Mouse (Mus musculus) forebrain, embryonic 10.5 days (tissue): ENCODE measurements around the gene Sulf2. TPM values are rescaled to one million over a fixed set of nuclear protein-coding genes. Genes with fewer than 3 reads are reported as not detected.

Source experiments
- DNase-seq: peaks from one replicate; pipeline ENCODE4 v3.0.0-alpha.2; 2017; ENCODE audit warnings: low spot score; ENCODE audit errors: extremely low spot score
- H3K27ac ChIP-seq: fragments of 300-500 bp; sonication (generic); 2 replicates; pipeline ENCODE4 v1.5.1; 2016; ENCODE audit warnings: mild to moderate bottlenecking
- H3K27me3 ChIP-seq: fragments of 300-500 bp; sonication (generic); 2 replicates; pipeline ENCODE4 v1.6.1; 2016; ENCODE audit warnings: mild to moderate bottlenecking; ENCODE audit not compliant: poor library complexity, severe bottlenecking
- H3K36me3 ChIP-seq: fragments of 300-500 bp; sonication (generic); replicated peaks from 2 replicates; pipeline ENCODE4 v1.6.1; 2016; ENCODE audit warnings: mild to moderate bottlenecking, moderate library complexity
- H3K4me1 ChIP-seq: fragments of 300-500 bp; sonication (generic); 2 replicates; pipeline ENCODE4 v1.6.1; 2016
- H3K4me3 ChIP-seq: fragments of 300-500 bp; sonication (generic); 2 replicates; pipeline ENCODE4 v1.5.1; 2016; ENCODE audit warnings: mild to moderate bottlenecking, moderate library complexity
- H3K9me3 ChIP-seq: fragments of 300-500 bp; sonication (generic); 2 replicates; pipeline ENCODE4 v1.6.1; 2016; ENCODE audit warnings: mild to moderate bottlenecking, moderate library complexity
- WGBS: fragments of 180-500 bp; shearing (Covaris S2); methylation state at CpG from one replicate; pipeline ENCODE4 v1.1.7; 2016; 5-methylcytosine and 5-hydroxymethylcytosine counted together
- polyA plus RNA-seq: library from polyadenylated mRNA; unstranded; fragments of >200 nt; fragmentation: Nextera tagmentation; extraction: Ambion mirVana; gene quantifications from 2 replicates; pipeline ENCODE4 v1.2.1, GENCODE M21; 2016

Sulf2 gene
- polyA plus RNA-seq, 1 experiment from 2014 or later: 71.1 TPM

- H3K4me1 ChIP-seq: peaks cover 8% of the 10 kb centered on the region
- peaks cover 95% of the 10 kb centered on the region for H3K36me3 ChIP-seq
- no peaks in the 10 kb centered on the region for H3K27me3 ChIP-seq
- no peaks in the 10 kb centered on the region for H3K9me3 ChIP-seq
- H3K4me3 ChIP-seq: no peak overlapping the region
- 95% methylated on average over 7 of the region's 7 CpGs for WGBS
- DNase-seq: no peak
- no peak overlapping the region for H3K27ac ChIP-seq
Observed at GRCm38 (mm10) chr2:166069738-166070137, 85.7 kb downstream of the Sulf2 start.

GRCm38 (mm10) chr2:166069164-166069563, 86.3 kb downstream of the Sulf2 start:
- H3K9me3 ChIP-seq: no peaks in the 10 kb centered on the region
- H3K4me3 ChIP-seq: no peak overlapping the region
- H3K27me3 ChIP-seq: no peaks in the 10 kb centered on the region
- no peak overlapping the region for H3K27ac ChIP-seq
- H3K4me1 ChIP-seq: peaks cover 2% of the 10 kb centered on the region; the same call in 1 of the 2 replicates
- no peak for DNase-seq
- peaks cover 95% of the 10 kb centered on the region for H3K36me3 ChIP-seq
- 85% methylated on average over 5 of the region's 5 CpGs for WGBS

- WGBS: 90% methylated on average over 9 of the region's 9 CpGs
- Histone ChIP-seq H3K9me3 (no peaks in the 10 kb centered on the region), H3K4me3 (no peak overlapping the region), H3K27ac (no peak overlapping the region), H3K36me3 (peaks cover 95% of the 10 kb centered on the region), H3K27me3 (no peaks in the 10 kb centered on the region), H3K4me1 (no peaks in the 10 kb centered on the region)
- no peak for DNase-seq
Observed at GRCm38 (mm10) chr2:166068261-166068660, 87.2 kb downstream of the Sulf2 start.

- DNase-seq: no peak
- H3K27ac ChIP-seq: no peak overlapping the region
- no peaks in the 10 kb centered on the region for H3K4me1 ChIP-seq
- H3K4me3 ChIP-seq: no peak overlapping the region
- no peaks in the 10 kb centered on the region for H3K9me3 ChIP-seq
- WGBS: 84% methylated on average over 4 of the region's 4 CpGs
- no peaks in the 10 kb centered on the region for H3K27me3 ChIP-seq
- H3K36me3 ChIP-seq: peaks cover 96% of the 10 kb centered on the region
Observed at GRCm38 (mm10) chr2:166066434-166066833, 89.0 kb downstream of the Sulf2 start.

GRCm38 (mm10) chr2:166062431-166062830, 93.0 kb downstream of the Sulf2 start:
- no peak for DNase-seq
- 90% methylated on average over 8 of the region's 8 CpGs for WGBS
- no peak overlapping the region for H3K4me3 ChIP-seq
- no peak overlapping the region for H3K27ac ChIP-seq
- no peaks in the 10 kb centered on the region for H3K4me1 ChIP-seq
- peaks cover 95% of the 10 kb centered on the region for H3K36me3 ChIP-seq
- no peaks in the 10 kb centered on the region for H3K27me3 ChIP-seq
- no peaks in the 10 kb centered on the region for H3K9me3 ChIP-seq

- Histone ChIP-seq H3K9me3 (no peaks in the 10 kb centered on the region), H3K36me3 (peaks cover 93% of the 10 kb centered on the region), H3K4me1 (no peaks in the 10 kb centered on the region), H3K27ac (no peak overlapping the region), H3K27me3 (no peaks in the 10 kb centered on the region), H3K4me3 (no peak overlapping the region)
- DNase-seq: no peak
- WGBS: 78% methylated on average over 1 of the region's 1 CpGs
Observed at GRCm38 (mm10) chr2:166062008-166062407, 93.5 kb downstream of the Sulf2 start.

GRCm38 (mm10) chr2:166059684-166060423, 95.6 kb downstream of the Sulf2 start:
- peaks cover 96% of the 10 kb centered on the region for H3K36me3 ChIP-seq
- no peak overlapping the region for H3K27ac ChIP-seq
- H3K4me3 ChIP-seq: no peak overlapping the region
- 82% methylated on average over 7 of the region's 7 CpGs for WGBS
- DNase-seq: no peak
- no peaks in the 10 kb centered on the region for H3K4me1 ChIP-seq
- no peaks in the 10 kb centered on the region for H3K9me3 ChIP-seq
- no peaks in the 10 kb centered on the region for H3K27me3 ChIP-seq

GRCm38 (mm10) chr2:166054002-166054539, 101.4 kb downstream of the Sulf2 start:
- Histone ChIP-seq H3K4me3 (no peak overlapping the region), H3K9me3 (no peaks in the 10 kb centered on the region), H3K27ac (no peak overlapping the region), H3K27me3 (no peaks in the 10 kb centered on the region), H3K4me1 (no peaks in the 10 kb centered on the region), H3K36me3 (peaks cover 95% of the 10 kb centered on the region)
- 93% methylated on average over 14 of the region's 14 CpGs for WGBS
- DNase-seq: no peak

- DNase-seq: no peak
- 94% methylated on average over 7 of the region's 7 CpGs for WGBS
- Histone ChIP-seq H3K9me3 (no peaks in the 10 kb centered on the region), H3K36me3 (peaks cover 97% of the 10 kb centered on the region), H3K4me3 (no peak overlapping the region), H3K27ac (no peak overlapping the region), H3K4me1 (no peaks in the 10 kb centered on the region), H3K27me3 (no peaks in the 10 kb centered on the region)
Observed at GRCm38 (mm10) chr2:166051966-166052365, 103.5 kb downstream of the Sulf2 start.

GRCm38 (mm10) chr2:166051421-166051820, 104.0 kb downstream of the Sulf2 start:
- Histone ChIP-seq H3K27me3 (no peaks in the 10 kb centered on the region), H3K27ac (no peak overlapping the region), H3K36me3 (peaks cover 91% of the 10 kb centered on the region), H3K9me3 (no peaks in the 10 kb centered on the region), H3K4me1 (no peaks in the 10 kb centered on the region), H3K4me3 (no peak overlapping the region)
- WGBS: 91% methylated on average over 17 of the region's 17 CpGs
- DNase-seq: no peak

GRCm38 (mm10) chr2:166048852-166049251, 106.6 kb downstream of the Sulf2 start:
- no peak for DNase-seq
- H3K27ac ChIP-seq: no peak overlapping the region
- H3K4me3 ChIP-seq: no peak overlapping the region
- H3K27me3 ChIP-seq: no peaks in the 10 kb centered on the region
- WGBS: 91% methylated on average over 7 of the region's 7 CpGs
- H3K4me1 ChIP-seq: peaks cover 3% of the 10 kb centered on the region; the same call in 1 of the 2 replicates
- no peaks in the 10 kb centered on the region for H3K9me3 ChIP-seq
- peaks cover 65% of the 10 kb centered on the region for H3K36me3 ChIP-seq

- Histone ChIP-seq H3K4me3 (no peak overlapping the region), H3K27me3 (no peaks in the 10 kb centered on the region), H3K27ac (no peak overlapping the region), H3K36me3 (peaks cover 56% of the 10 kb centered on the region), H3K4me1 (peaks cover 3% of the 10 kb centered on the region; the same call in 1 of the 2 replicates), H3K9me3 (no peaks in the 10 kb centered on the region)
- WGBS: 91% methylated on average over 4 of the region's 4 CpGs
- DNase-seq: no peak
Observed at GRCm38 (mm10) chr2:166047931-166048330, 107.5 kb downstream of the Sulf2 start.
